Mouse (Mus musculus): Measurements from ENCODE around the gene Mmp19. TPM values are rescaled to one million over a fixed set of nuclear protein-coding genes. Genes with fewer than 3 reads are reported as not detected.

The Mmp19 gene
- total RNA-seq, 4 experiments from 2014 or later = 41.4 to 69.7 (median 60.1) TPM

Other genes with a start within 250 kb of the Mmp19 start
- 10 to 100 TPM; 12.9 to 15.0 (median 13.6) TPM for gene Zc3h10, start 243.1 kb upstream of the Mmp19 start, total RNA-seq (2022)
- gene Rpl41, start 241.6 kb upstream of the Mmp19 start, total RNA-seq (2022) = 1,000 to 10,000 TPM; 2,263 to 2,673 (median 2,524) TPM
- 10 to 100 TPM; 67.4 to 77.6 (median 70.5) TPM for gene Pa2g4, start 224.9 kb upstream of the Mmp19 start, total RNA-seq (2022)
- gene Erbb3, start 201.3 kb upstream of the Mmp19 start, total RNA-seq (2022) = 1 to 10 TPM; 2.5 to 5.8 (median 4.6) TPM
- 100 to 1,000 TPM; 401 to 777 (median 537) TPM for gene Rps26, start 164.2 kb upstream of the Mmp19 start, total RNA-seq (2022)
- 10 to 100 TPM in 1 of 4 experiments, 1 to 10 TPM in 3; 1.6 to 10.8 (median 3.7) TPM for gene Ikzf4, start 144.9 kb upstream of the Mmp19 start, total RNA-seq (2022)
- 10 to 100 TPM; 28.7 to 35.1 (median 31.4) TPM for gene Suox, start 116.8 kb upstream of the Mmp19 start, total RNA-seq (2022)
- 100 to 1,000 TPM; 126 to 149 (median 145) TPM for gene Rab5b, start 94.6 kb upstream of the Mmp19 start, total RNA-seq (2022)
- 1 to 10 TPM; 1.1 to 1.7 (median 1.3) TPM for gene Pmel, start 86.7 kb upstream of the Mmp19 start, total RNA-seq (2022)
- 10 to 100 TPM; 13.4 to 26.6 (median 19.3) TPM for gene Cdk2, start 85.9 kb upstream of the Mmp19 start, total RNA-seq (2022)
- 10 to 100 TPM; 16.5 to 41.1 (median 28.6) TPM for gene Dgka, start 46.1 kb upstream of the Mmp19 start, total RNA-seq (2022)
- gene Pym1, start 43.0 kb upstream of the Mmp19 start, total RNA-seq (2022) = 10 to 100 TPM; 24.1 to 31.9 (median 27.0) TPM
- 10 to 100 TPM; 77.2 to 82.1 (median 78.5) TPM for gene Dnajc14, start 13.2 kb downstream of the Mmp19 start, total RNA-seq (2022)
- 10 to 100 TPM in 2 of 4 experiments, 1 to 10 TPM in 2; 7.8 to 17.3 (median 12.6) TPM for gene Tmem198b, start 13.5 kb downstream of the Mmp19 start, total RNA-seq (2022)
- 10 to 100 TPM; 43.4 to 56.2 (median 49.5) TPM for gene Sarnp, start 26.4 kb downstream of the Mmp19 start, total RNA-seq (2022)
- gene Ormdl2, start 30.7 kb downstream of the Mmp19 start, total RNA-seq (2022) = 10 to 100 TPM; 39.5 to 51.9 (median 42.5) TPM
- gene Gdf11, start 100.8 kb downstream of the Mmp19 start, total RNA-seq (2022) = 1 to 10 TPM; 2.0 to 2.9 (median 2.3) TPM
- 100 to 1,000 TPM; 313 to 472 (median 396) TPM for gene Cd63, start 110.1 kb downstream of the Mmp19 start, total RNA-seq (2022)
- 10 to 100 TPM in 3 of 4 experiments, 1 to 10 TPM in 1; 9.5 to 23.2 (median 15.7) TPM for gene Rdh5, start 132.0 kb downstream of the Mmp19 start, total RNA-seq (2022)
- gene Bloc1s1, start 133.1 kb downstream of the Mmp19 start, total RNA-seq (2022) = 100 to 1,000 TPM; 137 to 192 (median 168) TPM
- 10 to 100 TPM in 2 of 4 experiments, 1 to 10 TPM in 2; 9.6 to 27.4 (median 11.8) TPM for gene Itga7, start 142.9 kb downstream of the Mmp19 start, total RNA-seq (2022)
- gene Mettl7b, start 170.1 kb downstream of the Mmp19 start, total RNA-seq (2022) = under 1 TPM in 2 of 4 experiments, not detected in 2; 0.32 to 0.46 TPM
- not detected for gene Olfr9, start 198.5 kb downstream of the Mmp19 start, total RNA-seq (2022)
- gene Olfr763, start 219.9 kb downstream of the Mmp19 start, total RNA-seq (2022) = not detected
- not detected for gene Olfr764-ps1, start 249.0 kb downstream of the Mmp19 start, total RNA-seq (2022)